Mouse (Mus musculus): ENCODE measurements at regions not wholly inside any gene's neighbourhood (a gene's known extent, or its start where the extent isn't known, plus 50 kb on each side); places are given as distances from the start of the nearest gene placed in this dataset.

DNA sequence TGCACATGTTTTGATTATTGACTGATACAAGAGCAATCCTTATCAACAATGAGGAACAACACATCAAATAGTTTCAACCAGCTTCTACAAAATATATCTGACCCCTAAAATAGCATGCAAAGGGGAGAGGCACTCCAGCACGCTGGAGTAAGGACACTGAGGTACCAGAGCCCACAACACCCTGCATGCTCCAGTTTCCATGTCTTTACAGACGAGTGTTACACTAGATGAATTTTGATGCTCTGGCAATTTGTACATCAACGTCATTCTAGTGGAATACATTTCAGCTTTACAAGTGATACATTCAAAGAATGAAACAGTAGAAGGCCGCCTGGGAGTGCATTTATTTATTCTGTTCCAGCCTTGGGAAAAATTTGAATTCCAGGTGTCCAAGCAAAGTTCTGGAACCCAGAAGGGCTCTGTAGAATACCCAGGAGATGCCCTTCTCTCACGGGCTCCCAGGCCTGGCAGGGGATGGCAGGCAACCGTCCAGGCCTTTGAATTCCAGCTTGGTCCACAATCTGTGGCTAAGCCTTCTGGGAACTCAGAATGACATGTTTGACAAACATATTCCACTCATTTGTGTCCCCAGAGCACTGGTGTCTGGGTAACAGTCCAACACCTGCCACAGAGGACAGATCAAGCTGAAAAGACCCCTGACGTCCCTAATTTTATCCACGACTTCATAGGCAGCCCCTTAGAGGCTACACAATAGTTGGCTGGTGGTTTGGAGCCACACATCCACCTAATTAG, 595.6 kb upstream of the Klf4 start:
- Histone ChIP-seq H3K36me3 (ENCODE audit: control insufficient read depth, insufficient read depth, low read length, poor library complexity, severe bottlenecking) (no peaks in the 10 kb centered on the region), H3K9me3 (ENCODE audit: control insufficient read depth, insufficient read depth, low read depth, low read length) (no peaks in the 10 kb centered on the region), H3K4me3 (ENCODE audit: insufficient read depth in 1 of 2, low read depth in 1 of 2, low read length in 2 of 2, poor library complexity in 1 of 2, severe bottlenecking in 1 of 2) (no peak overlapping the region), H3K9ac (ENCODE audit: insufficient read depth, low read depth, low read length, poor library complexity, severe bottlenecking) (no peak overlapping the region), H3K4me1 (ENCODE audit: control insufficient read depth in 2 of 2, insufficient read depth in 2 of 2, low read length in 2 of 2, poor library complexity in 1 of 2) (no peaks in the 10 kb centered on the region), H3K27ac (ENCODE audit: insufficient read depth, low read depth, low read length, poor library complexity, severe bottlenecking) (no peak overlapping the region)
- DNase-seq (ENCODE audit: low read depth, low spot score), result no peak
- in situ Hi-C loops (cut with MboI; ENCODE audit: low sequenced_read_pairs in 2 of 2, unreplicated experiment in 2 of 2), result no loop called here
- TF ChIP-seq ZNF384 (IDR thresholded peaks at IDR 0.05; ENCODE audit: low read depth, low read length), result no peak

- DNase-seq (ENCODE audit: low read depth, low spot score), result no peak
- in situ Hi-C loops (cut with MboI; ENCODE audit: low sequenced_read_pairs in 2 of 2, unreplicated experiment in 2 of 2), result no loop called here
- H3K36me3 ChIP-seq (ENCODE audit: control insufficient read depth, insufficient read depth, low read length, poor library complexity, severe bottlenecking), result no peaks in the 10 kb centered on the region
- H3K9me3 ChIP-seq (ENCODE audit: control insufficient read depth, insufficient read depth, low read depth, low read length), result no peaks in the 10 kb centered on the region
- TF ChIP-seq ZC3H11A (IDR thresholded peaks at IDR 0.05; ENCODE audit: borderline replicate concordance, low read depth, low read length), result no peak
- no peak for TF ChIP-seq CHD2 (IDR thresholded peaks at IDR 0.05; ENCODE audit: low read depth, low read length)
- TF ChIP-seq MAFK (IDR thresholded peaks at IDR 0.05; ENCODE audit: insufficient read depth, low read depth, low read length), result no peak
- no peak for TF ChIP-seq HCFC1 (IDR thresholded peaks at IDR 0.05; ENCODE audit: borderline replicate concordance, insufficient read depth, low read length)
- no peak for TF ChIP-seq ZNF384 (IDR thresholded peaks at IDR 0.05; ENCODE audit: low read depth, low read length)
- H3K27ac ChIP-seq (ENCODE audit: insufficient read depth, low read depth, low read length, poor library complexity, severe bottlenecking), result no peak overlapping the region
- H3K9ac ChIP-seq (ENCODE audit: insufficient read depth, low read depth, low read length, poor library complexity, severe bottlenecking), result no peak overlapping the region
- H3K4me3 ChIP-seq (ENCODE audit: insufficient read depth in 1 of 2, low read depth in 1 of 2, low read length in 2 of 2, poor library complexity in 1 of 2, severe bottlenecking in 1 of 2), result no peak overlapping the region
- H3K4me1 ChIP-seq (ENCODE audit: control insufficient read depth in 2 of 2, insufficient read depth in 2 of 2, low read length in 2 of 2, poor library complexity in 1 of 2), result no peaks in the 10 kb centered on the region
Observed at GRCm38 (mm10) chr4:56124515-56124914, 592.2 kb upstream of the Klf4 start.

DNA sequence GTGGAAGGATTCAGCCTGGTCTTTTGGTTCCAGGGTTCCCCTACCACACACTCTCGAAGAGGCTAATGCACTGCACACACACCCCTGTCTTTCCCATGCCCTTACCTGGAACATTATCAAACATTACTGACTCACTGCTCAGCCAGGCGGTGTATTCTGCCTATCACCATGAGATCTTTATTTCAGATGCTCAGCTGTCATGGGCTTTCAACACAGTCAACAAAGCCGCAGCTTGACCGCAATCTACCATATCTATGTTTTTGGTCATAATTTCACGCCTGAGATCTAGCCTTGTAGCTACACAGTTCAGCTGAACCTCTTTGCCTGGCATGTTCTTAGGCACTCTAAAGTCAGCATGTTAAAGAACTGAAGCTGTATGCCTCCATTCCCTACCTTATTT, 589.9 kb upstream of the Klf4 start:
- no peaks in the 10 kb centered on the region for H3K4me1 ChIP-seq (ENCODE audit: control insufficient read depth in 2 of 2, insufficient read depth in 2 of 2, low read length in 2 of 2, poor library complexity in 1 of 2)
- DNase-seq (ENCODE audit: low read depth, low spot score), result no peak
- H3K27ac ChIP-seq (ENCODE audit: insufficient read depth, low read depth, low read length, poor library complexity, severe bottlenecking), result no peak overlapping the region
- H3K4me3 ChIP-seq (ENCODE audit: insufficient read depth in 1 of 2, low read depth in 1 of 2, low read length in 2 of 2, poor library complexity in 1 of 2, severe bottlenecking in 1 of 2), result no peak overlapping the region
- no peaks in the 10 kb centered on the region for H3K9me3 ChIP-seq (ENCODE audit: control insufficient read depth, insufficient read depth, low read depth, low read length)
- no peak overlapping the region for H3K9ac ChIP-seq (ENCODE audit: insufficient read depth, low read depth, low read length, poor library complexity, severe bottlenecking)
- in situ Hi-C loops (cut with MboI; ENCODE audit: low sequenced_read_pairs in 2 of 2, unreplicated experiment in 2 of 2), result no loop called here
- no peaks in the 10 kb centered on the region for H3K36me3 ChIP-seq (ENCODE audit: control insufficient read depth, insufficient read depth, low read length, poor library complexity, severe bottlenecking)
- TF ChIP-seq ZC3H11A (IDR thresholded peaks at IDR 0.05; ENCODE audit: borderline replicate concordance, low read depth, low read length) (no peak), HCFC1 (IDR thresholded peaks at IDR 0.05; ENCODE audit: borderline replicate concordance, insufficient read depth, low read length) (no peak), MAFK (IDR thresholded peaks at IDR 0.05; ENCODE audit: insufficient read depth, low read depth, low read length) (no peak), CHD2 (IDR thresholded peaks at IDR 0.05; ENCODE audit: low read depth, low read length) (no peak), ZNF384 (IDR thresholded peaks at IDR 0.05; ENCODE audit: low read depth, low read length) (no peak)

- Histone ChIP-seq H3K4me3 (ENCODE audit: insufficient read depth in 1 of 2, low read depth in 1 of 2, low read length in 2 of 2, poor library complexity in 1 of 2, severe bottlenecking in 1 of 2) (no peak overlapping the region), H3K9me3 (ENCODE audit: control insufficient read depth, insufficient read depth, low read depth, low read length) (no peaks in the 10 kb centered on the region), H3K27ac (ENCODE audit: insufficient read depth, low read depth, low read length, poor library complexity, severe bottlenecking) (no peak overlapping the region), H3K36me3 (ENCODE audit: control insufficient read depth, insufficient read depth, low read length, poor library complexity, severe bottlenecking) (no peaks in the 10 kb centered on the region), H3K4me1 (ENCODE audit: control insufficient read depth in 2 of 2, insufficient read depth in 2 of 2, low read length in 2 of 2, poor library complexity in 1 of 2) (no peaks in the 10 kb centered on the region), H3K9ac (ENCODE audit: insufficient read depth, low read depth, low read length, poor library complexity, severe bottlenecking) (no peak overlapping the region)
- DNase-seq (ENCODE audit: low read depth, low spot score), result no peak
- TF ChIP-seq MAFK (IDR thresholded peaks at IDR 0.05; ENCODE audit: insufficient read depth, low read depth, low read length), result no peak
- TF ChIP-seq CHD2 (IDR thresholded peaks at IDR 0.05; ENCODE audit: low read depth, low read length), result no peak
- no peak for TF ChIP-seq ZNF384 (IDR thresholded peaks at IDR 0.05; ENCODE audit: low read depth, low read length)
- TF ChIP-seq HCFC1 (IDR thresholded peaks at IDR 0.05; ENCODE audit: borderline replicate concordance, insufficient read depth, low read length), result no peak
- no peak for TF ChIP-seq ZC3H11A (IDR thresholded peaks at IDR 0.05; ENCODE audit: borderline replicate concordance, low read depth, low read length)
- in situ Hi-C loops (cut with MboI; ENCODE audit: low sequenced_read_pairs in 2 of 2, unreplicated experiment in 2 of 2), result no loop called here
Observed at GRCm38 (mm10) chr4:56121664-56122063, 589.4 kb upstream of the Klf4 start.

GRCm38 (mm10) chr4:56120357-56120756, 588.1 kb upstream of the Klf4 start:
- no peak for DNase-seq (ENCODE audit: low read depth, low spot score)
- in situ Hi-C loops (cut with MboI; ENCODE audit: low sequenced_read_pairs in 2 of 2, unreplicated experiment in 2 of 2), result no loop called here
- no peak overlapping the region for H3K9ac ChIP-seq (ENCODE audit: insufficient read depth, low read depth, low read length, poor library complexity, severe bottlenecking)
- H3K36me3 ChIP-seq (ENCODE audit: control insufficient read depth, insufficient read depth, low read length, poor library complexity, severe bottlenecking), result no peaks in the 10 kb centered on the region
- TF ChIP-seq ZNF384 (IDR thresholded peaks at IDR 0.05; ENCODE audit: low read depth, low read length) (no peak), ZC3H11A (IDR thresholded peaks at IDR 0.05; ENCODE audit: borderline replicate concordance, low read depth, low read length) (no peak), CHD2 (IDR thresholded peaks at IDR 0.05; ENCODE audit: low read depth, low read length) (no peak), HCFC1 (IDR thresholded peaks at IDR 0.05; ENCODE audit: borderline replicate concordance, insufficient read depth, low read length) (no peak), MAFK (IDR thresholded peaks at IDR 0.05; ENCODE audit: insufficient read depth, low read depth, low read length) (no peak)
- H3K27ac ChIP-seq (ENCODE audit: insufficient read depth, low read depth, low read length, poor library complexity, severe bottlenecking), result no peak overlapping the region
- H3K4me3 ChIP-seq (ENCODE audit: insufficient read depth in 1 of 2, low read depth in 1 of 2, low read length in 2 of 2, poor library complexity in 1 of 2, severe bottlenecking in 1 of 2), result no peak overlapping the region
- H3K4me1 ChIP-seq (ENCODE audit: control insufficient read depth in 2 of 2, insufficient read depth in 2 of 2, low read length in 2 of 2, poor library complexity in 1 of 2), result no peaks in the 10 kb centered on the region
- no peaks in the 10 kb centered on the region for H3K9me3 ChIP-seq (ENCODE audit: control insufficient read depth, insufficient read depth, low read depth, low read length)
